Mouse (Mus musculus) embryo, embryonic 10.5 days (tissue): Measurements from ENCODE around the gene Spo11.

Experiments used
- DNase-seq: peaks from one replicate; pipeline ENCODE4 v3.0.0-alpha.2; 2015; ENCODE audit warnings: low spot score

The Spo11 gene

DNA sequence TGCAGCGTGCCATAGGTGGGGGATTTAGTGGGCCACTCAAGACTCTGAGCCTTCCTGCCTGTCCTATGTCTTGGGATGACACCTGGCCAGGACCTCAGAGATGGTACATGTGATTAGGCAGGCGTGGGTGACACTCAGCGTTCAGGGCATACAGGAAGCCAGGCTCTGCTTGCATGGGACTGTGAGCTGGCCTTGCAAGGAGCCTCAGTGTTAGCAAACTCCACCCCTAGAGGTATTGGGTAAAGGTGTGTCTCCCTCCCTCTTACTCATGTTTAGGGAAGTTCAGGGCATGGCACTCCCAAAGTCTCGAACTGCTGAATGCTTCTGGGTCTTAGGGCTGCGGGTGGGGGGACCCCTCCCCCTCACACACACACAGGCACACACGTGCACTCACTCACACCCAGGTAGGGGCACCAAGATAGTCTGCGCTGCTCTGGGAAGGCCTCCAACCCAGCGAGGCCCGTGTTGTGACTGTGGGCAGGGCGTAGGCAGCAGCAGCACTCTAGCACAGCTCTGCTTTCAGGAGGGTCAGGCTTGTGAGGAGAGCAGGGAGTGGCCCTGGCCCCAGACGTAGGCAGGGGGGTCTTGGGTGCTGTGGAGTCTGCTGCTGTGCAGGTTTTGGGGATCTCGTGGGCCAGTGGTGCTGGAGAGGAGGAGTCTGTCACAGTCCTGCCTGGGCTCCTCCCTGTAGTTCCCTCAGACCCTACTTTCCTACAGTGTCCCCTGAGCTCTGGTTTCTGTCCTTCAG is 53.3 kb downstream of the Spo11 start:
- DNase-seq = no peak

DNA sequence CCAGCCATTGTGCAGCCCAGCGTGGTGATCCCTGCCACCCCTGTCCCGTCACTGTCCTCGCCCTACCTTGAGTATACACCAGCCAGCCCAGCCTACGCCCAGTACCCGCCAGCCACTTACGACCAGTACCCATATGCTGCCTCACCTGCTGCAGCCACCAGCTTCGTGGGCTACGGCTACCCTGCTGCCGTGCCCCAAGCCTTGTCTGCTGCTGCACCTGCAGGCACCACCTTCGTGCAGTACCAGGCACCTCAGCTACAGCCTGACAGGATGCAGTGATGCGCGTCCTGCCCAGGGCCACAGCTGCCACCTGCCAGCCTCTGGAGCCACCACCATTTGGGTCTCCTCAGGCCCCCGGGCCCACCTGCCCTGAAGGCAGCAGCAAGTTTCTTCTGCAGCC is 56.0 kb downstream of the Spo11 start:
- DNase-seq = no peak

DNA sequence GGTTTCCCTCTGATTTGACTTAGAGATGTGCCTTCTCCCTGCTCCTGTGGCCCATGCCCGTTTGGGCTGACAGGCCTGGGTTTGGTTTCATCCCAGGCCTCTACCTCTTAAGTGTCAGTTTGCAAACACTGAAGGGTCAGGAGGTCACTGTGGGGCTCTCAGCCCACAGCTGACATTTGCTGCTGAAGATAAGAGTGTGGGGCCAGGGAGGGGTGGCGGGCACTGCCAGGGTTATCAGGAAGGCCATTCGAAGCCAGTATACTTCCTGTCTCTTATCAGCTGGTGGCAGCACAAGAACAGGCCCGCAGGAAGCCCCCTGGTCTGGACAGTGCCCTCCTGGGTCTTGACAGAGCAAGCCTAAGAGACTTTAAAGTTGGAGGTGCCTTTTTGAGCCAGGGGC is 57.5 kb downstream of the Spo11 start:
- no peak for DNase-seq

DNA sequence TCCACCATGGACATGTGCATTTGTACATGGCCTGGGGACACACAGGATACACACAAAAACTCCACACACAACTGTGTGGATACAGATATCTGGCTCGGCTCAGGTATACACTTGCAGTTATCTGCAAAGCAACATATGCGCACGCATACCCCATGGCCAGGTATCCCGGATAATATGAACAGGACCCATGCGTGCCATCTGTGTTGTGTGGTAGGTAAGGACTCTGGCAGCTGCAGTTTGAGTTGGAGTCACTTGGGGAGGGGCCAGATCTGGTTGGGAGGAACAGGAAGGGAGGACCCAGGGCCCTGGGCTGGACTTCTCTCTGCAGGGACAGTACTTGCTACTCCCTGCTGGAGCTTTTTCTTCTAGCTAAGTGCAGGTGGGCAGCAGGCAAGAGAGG is 58.2 kb downstream of the Spo11 start:
- no peak for DNase-seq

DNA sequence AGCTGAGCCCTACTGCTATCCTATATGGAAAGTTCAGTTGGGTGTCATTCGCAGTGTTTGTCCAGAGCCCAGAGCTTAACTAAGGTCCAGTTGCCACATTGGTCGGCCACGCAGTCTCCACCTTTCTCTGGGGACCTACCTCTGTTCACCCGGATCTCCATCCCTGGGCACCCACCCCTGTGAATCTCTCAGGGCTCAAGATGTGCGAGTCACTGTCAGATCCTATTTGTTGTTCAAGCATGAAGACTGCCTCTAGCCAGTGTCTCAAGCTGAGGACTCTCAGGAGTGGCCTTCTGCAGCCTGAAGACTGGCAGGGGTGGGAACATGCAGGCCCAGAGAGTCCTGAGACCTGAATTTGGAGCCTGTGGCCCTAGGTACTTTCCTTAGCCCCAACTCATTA is 58.6 kb downstream of the Spo11 start:
- no peak for DNase-seq

DNA sequence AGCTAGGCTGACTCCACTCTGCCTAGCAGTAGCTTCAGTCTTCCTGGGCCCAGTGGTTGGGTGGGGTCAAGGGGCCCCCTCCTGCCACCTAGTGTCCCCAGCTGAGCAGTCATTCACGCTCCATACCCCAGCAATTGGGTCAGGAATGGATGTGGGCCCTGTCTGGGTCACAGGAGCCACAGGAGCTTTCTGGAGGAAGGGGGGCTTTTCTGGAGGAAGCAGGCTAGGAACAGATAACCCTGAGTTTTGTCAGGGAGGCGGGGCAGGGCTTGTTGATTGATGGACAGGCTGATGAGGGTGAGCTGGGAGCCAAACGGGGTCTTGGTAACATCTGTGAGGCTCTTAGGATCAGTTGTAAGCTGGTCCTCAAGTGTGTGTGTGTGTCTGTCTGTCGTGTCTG is 59.1 kb downstream of the Spo11 start:
- no peak for DNase-seq

DNA sequence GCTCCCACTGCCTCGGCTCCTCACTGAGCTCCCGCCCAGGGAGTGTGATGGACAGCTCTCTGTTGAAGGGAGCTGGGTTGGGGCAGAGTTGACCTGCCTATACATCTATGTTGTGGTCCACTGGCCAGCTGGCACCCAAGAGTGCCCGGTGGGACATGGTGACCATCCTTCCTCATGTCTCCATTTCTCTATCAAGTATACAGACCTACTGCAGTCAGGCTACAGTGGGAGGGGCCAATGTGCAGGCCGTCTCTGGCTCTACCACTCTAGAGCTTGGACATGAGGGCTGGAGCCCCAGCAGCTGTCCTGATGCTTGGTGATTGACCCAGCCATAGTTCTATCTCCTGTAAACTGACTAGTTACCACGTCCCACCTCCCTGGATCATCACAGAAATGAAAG is 59.8 kb downstream of the Spo11 start:
- no peak for DNase-seq

DNA sequence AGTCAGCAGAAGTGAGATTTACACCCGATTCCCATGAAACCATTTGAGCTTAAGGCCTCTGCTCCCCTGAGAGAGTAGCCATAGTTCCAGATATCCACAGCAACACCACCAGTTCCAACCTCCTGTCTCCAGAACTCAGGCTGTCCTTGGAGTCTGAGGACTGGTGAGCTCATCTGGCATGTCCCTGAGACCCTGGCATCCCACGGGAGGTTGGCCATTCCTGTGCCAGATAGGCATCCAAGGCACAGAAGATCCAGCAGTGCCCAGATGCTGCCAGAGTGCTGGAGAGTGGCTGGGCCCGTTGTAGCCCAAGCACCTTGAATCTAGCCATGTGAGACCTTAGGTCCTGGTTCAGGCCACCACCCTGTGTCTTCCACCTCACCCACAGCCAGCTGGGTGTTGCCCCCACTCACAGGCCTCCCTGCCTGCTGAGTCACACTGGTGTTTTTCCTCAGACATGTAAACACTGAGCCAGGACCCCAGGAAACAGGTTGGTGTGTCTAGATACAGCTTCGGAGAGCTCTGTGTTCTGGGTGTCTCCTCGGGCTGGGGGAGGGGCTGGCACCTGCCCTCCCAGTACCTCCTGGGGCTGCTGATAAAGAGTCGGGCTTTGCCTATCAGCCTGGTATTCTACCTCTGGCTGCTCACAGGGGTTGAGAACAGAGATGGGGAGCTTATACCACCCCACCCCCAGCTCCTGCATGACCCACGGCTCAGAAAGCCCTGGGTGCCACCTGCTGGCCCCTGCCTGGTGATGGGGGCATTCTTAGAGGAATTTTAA is 60.5 kb downstream of the Spo11 start:
- no peak for DNase-seq

DNA sequence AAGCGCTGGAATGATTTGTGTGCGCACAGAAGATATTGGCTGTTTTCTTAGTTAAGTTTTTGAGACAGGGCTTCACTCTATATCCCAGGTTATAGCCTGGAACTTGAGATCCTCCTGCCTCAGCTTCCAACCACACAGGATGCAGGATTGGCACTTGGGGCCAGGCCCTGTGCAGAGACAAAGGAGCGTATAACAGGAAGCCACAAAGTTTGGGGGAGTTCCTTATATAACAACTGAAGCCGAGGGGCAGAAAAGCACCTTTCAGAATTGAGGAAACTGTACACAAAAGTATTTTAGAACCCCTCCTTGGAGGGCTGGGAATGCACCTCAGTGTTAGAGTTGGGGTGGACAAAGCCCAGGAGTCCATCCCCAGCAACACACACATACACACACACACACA is 61.5 kb downstream of the Spo11 start:
- no peak for DNase-seq

DNA sequence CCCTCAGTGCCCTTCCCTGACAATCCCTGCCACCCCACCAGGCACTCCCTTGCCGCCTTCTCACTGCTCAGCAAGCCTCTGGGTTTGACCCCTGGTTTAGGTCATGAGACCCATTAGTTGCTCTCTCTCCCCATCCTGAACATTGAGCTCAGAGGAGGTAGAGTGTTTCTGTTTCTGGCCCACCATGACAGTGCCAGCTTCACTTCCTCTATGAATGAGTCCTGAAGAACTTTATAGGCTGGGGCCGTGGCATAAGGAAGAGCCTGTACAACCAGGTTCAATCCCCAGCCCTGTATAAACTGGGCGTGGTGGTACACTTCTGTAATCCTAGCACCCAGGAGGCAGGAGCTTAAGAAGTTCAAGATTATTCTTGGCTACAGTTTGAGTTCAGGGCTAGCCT is 63.3 kb downstream of the Spo11 start:
- no peak for DNase-seq

DNA sequence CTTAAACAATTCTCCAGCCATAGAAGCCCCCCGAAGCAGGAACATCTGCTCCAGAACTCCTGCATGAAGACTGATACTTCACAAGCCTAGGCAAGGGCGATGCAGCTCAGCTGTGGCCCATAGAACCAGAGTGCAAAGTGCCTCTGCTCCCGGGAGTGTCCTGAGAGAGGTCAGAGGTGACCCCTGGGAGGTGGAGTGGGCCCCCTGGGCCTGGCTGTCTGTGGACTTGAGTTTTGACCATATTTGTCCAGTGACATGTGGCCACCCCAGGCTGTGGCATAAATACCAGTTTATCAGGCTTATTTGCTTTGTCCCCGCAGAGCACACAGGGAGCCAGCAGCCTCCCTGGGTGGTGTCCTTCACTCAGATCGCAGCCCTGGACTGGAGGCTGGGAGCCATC is 63.7 kb downstream of the Spo11 start:
- no peak for DNase-seq

DNA sequence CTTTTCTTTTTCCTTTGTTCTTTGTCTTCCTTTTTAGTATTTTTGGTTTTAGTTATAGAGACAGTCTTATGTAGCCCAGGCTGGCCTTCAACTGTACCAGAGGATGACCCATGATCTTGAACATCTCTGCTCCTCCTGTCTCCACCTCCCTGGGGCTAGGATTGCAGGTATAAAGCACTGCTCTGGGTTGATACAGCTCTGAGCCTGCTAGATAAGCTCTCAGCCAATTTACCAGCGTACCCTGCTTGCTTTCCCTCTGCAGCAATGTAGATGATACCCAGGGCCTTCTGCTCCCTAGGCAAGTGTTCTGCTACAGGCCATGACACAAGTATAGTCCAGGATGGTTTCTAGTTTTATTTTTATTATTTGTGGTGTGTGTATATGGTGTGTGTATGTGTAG is 64.4 kb downstream of the Spo11 start:
- DNase-seq = no peak

DNA sequence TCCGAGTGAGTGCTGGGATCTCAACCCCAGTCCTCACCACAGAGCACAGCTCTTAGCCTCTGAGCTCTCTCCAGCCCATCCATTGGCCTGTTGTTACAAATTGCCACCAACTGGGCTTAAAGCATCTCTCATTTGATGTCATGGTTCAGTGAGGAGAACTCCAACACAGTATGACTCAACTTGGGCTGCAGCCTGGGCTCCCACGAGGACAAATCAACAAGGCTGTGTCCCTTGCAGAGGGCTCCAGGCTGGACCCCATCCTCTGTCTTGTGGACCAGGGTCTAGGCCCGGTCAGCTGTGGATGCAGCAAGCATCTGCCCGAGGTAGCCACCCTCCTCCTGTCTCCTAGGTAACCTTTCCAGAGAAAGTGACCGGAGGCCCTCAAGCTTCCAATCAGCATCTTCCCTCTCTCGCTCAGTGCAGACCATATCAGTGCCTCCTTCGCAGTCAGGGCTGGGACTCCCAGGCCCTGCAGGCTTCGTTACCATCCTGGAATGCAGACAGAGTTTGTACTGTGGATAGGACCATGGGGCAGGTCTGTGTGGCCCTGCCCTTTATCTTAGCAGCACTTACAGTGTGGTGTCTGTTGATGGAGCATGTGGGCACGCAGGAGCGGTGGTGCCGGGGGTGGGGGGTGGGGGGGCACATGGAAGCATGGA is 65.1 kb downstream of the Spo11 start:
- no peak for DNase-seq
